Mouse (Mus musculus) skeletal muscle tissue, adult 2 months (tissue): ENCODE results near the gene Fv1.
"Not testable (repeated sequence)": the region's sequence is repeated elsewhere in the genome, so short reads cannot be mapped to it uniquely, and the experiment has no call there.

Experiments used
- DNase-seq: peaks from one replicate; pipeline ENCODE4 v3.0.0-alpha.2; 2012; ENCODE audit warnings: low read depth, low spot score

Fv1 gene

GRCm38 (mm10) chr4:147868450-147869031, at the start of gene Fv1, which contains the start of gene Miip:
Gene Fv1, plus strand, starts transcription at chr4:147868979.
Gene Miip, minus strand, starts transcription at chr4:147868816.
- DNase-seq = peak; percentile 97

DNA sequence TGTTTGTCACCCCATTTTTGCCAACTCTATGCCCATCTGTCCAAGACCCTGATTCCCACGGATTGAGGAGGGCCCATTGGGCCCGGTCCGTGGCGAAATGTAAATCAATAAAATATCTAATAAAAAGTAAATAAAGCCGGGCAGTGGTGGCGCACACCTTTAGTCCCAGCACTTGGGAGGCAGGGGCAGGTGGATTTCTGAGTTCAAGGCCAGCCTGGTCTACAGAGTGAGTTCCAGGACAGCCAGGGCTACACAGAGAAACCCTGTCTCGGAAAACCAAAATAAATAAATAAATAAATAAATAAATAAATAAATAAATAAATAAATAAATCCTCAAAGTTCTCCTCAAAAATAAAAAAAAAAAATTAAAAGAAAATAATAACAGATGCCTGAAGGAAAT, 49.1 kb upstream of the Fv1 start:
- not testable (repeated sequence) for DNase-seq

DNA sequence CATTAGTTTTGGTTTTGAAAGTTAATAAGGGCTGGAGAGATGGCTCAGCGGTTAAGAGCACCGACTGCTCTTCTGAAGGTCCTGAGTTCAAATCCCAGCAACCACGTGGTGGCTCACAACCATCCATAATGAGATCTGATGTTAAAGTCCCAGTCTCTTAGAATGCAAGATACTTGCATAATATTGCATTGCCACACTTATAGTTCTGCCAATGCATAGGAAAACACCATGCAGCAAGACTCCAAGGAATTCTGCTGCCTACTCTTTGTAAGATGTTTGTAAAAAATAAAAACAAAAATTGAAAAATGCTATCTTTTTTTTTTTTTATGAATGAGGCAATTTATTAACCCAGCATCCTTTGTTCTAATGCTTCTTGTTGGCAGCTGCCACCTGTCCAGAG, 47.4 kb upstream of the Fv1 start:
- not testable (repeated sequence) for DNase-seq

DNA sequence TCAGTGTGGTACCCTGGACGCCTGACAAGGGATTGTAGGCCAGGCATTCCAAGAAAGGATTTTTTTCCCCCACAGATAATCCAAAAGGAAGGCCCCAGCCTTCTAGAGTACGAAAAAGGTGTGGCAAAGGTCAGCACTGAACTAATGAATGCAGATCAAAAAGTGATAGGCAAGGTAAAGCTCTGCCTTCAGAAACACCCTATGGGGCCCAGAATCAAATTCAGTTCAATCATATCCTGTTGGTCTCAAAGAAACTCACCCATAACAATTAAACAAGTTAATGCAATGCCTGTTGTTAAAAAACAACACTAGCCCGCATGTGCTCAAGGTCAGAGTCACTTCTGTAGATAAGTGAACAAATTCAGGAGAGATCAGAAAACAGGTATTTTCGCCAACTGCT, 44.4 kb upstream of the Fv1 start:
- no peak for DNase-seq

DNA sequence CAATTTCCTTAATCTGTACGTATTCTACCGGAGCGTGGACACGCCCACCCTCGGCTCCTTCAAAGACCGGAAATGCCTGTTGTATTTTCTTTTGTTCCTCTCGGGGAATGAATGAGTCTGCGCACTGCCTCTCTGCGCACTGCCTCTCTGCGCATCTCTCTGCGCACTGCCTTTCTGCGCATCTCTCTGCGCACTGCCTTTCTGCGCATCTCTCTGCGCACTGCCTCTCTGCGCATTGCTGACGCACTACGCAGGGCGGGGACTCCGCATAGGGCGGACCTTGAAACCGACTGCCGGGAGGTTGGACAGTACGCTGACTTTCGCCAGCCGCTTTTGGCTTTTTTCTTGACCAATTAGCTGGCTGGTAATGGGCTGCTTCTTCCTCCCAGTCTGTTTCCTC, 29.5 kb upstream of the Fv1 start:
- not testable (repeated sequence) for DNase-seq

DNA sequence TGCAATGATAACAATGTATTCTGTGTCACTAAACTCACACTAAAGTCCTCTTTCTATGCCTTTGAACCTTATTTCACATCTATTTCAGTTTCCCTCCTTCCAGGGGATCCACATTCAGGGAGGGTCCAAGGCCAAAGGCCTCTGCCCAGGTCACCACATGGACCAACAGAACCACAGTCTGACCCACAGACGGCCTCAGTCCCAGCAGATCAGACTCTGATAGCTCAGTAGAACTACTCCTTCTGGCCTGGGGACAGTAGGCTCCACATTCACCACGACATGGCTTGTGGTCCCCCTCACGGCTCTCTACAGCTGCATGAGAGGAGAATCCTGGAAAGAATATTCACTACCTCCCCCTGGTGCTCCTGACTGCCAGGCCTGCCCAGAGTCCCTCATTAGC, 25.9 kb upstream of the Fv1 start:
- no peak for DNase-seq

DNA sequence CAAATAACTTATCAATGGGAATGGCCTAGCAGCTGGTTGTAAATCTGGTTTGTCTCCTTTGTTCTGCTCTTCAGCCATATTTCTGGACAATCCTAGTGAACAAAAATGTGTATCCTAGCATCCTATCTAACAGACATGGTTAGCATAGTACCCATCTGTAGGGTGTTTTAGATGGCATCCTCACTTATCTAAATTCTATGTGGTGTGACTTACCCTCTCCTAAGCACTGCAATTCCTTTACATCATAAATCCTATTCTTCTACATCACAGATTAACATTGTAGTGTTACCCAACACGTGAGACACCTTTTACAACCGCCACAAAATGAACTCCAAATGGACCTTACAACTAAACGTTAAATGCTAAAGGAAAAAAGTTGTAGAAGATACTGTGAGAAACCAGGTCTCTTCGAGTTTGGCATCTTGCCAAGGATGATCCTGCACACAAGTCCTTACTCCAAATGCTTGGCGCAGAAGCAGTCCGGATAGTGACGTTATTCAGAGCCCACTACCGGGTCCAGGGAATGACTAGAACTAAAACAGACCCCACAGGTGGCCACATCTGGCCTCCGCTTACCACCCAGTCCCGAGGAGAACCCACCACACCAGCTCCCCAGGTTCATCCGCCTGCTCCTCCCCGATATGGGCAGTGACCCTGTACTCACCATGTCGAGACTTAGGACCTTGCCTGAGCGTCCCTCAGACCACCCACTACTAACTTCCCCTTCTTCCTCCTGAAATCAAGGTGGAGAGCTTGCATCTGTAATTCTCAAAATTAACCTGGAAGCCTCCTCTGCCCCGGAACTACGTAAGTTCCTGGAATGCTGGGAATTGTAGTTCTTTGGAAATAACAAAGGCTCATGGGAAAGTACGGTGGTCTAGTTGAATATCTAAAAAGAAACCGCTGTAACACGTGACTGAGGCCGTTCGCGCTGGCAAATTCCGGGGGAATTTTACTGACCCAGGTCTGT, 20.9 kb upstream of the Fv1 start, which contains the start of gene Zfp933:
Gene Zfp933 (minus strand): TSS at position 753 of the 970 bp plus-strand sequence.
- peak; percentile 84 for DNase-seq

- DNase-seq = no peak
These were observed 20.2 kb upstream of the Fv1 start for GRCm38 (mm10) chr4:147848584-147848991.

DNA sequence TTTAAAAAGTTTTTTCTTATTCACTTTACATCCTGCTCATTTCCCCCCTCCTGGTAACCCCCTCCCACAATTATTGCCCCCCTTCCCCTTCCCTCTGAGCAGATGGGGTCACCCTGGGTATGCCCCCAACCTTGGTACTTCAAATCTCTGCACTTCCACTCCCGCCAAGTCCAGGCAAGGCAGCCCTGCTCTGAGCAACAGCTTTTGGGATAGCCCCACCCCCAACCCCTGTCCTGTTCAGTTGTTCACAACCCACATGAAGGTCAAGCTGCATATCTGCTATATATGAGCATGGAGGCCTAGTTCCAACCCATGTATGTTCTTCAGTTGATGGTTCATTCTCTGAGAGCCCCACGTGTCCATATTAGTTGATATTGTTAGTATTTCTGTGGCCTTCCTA, 18.0 kb upstream of the Fv1 start:
- DNase-seq = no peak

- DNase-seq = no peak
These were observed 6.7 kb upstream of the Fv1 start for GRCm38 (mm10) chr4:147862051-147862450.

DNA sequence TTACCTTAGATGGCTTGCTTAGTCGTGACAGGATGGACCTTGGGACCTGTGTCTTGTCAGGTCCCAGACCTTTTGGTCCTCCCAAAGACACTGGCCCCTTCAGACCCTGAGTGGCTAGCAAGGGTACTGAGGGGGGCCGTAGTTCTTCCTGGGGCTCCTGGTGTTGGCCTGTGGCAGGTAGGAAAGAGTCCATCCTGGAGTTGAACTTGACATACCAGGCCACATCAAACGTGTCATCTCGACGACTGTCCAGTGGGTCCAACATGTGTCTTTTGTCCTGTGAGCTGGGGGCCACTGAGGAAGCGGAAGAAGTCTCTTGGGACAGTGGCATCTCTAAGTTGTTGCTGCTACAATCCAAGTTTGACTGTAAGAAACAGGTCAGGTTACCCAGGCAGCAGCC, 3.1 kb upstream of the Fv1 start:
- DNase-seq = no peak

DNA sequence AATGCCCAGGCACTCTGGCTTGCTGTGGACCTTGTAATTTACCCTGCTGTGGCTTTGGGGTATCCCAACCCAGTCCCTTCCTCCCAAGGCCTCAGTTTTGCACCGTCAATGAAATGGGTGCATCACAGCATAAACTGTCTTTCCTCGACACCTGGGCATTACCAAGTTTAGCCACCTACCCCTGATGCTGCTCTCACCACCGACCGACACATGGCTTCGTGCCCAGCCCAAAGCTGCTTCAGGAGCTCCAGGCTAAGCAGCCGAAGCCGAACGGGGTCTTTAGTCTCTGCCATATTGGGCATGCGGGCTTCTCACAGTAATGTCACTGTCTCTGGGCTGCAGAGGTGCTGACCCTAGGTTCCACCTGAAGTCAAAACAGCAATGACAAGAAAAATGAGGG, 2.7 kb upstream of the Fv1 start:
- no peak for DNase-seq

DNA sequence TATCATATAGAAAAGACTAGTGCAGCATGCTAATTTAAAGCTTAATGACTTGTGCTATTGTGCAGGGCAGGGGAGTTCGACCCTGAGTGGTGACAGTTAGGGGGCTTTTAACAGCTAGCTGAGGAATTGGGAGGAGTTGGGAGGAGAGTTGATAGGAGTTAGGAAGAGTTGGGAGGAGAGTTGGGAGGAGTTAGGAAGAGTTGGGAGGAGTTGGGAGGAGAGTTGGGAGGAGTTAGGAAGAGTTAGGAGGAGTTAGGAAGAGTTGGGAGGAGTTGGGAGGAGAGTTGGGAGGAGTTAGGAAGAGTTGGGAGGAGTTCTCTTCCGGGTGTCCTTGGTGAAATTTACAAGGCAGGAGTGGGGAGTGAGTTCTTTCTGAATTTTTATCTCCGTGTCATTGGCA, 2.0 kb upstream of the Fv1 start:
- not testable (repeated sequence) for DNase-seq

DNA sequence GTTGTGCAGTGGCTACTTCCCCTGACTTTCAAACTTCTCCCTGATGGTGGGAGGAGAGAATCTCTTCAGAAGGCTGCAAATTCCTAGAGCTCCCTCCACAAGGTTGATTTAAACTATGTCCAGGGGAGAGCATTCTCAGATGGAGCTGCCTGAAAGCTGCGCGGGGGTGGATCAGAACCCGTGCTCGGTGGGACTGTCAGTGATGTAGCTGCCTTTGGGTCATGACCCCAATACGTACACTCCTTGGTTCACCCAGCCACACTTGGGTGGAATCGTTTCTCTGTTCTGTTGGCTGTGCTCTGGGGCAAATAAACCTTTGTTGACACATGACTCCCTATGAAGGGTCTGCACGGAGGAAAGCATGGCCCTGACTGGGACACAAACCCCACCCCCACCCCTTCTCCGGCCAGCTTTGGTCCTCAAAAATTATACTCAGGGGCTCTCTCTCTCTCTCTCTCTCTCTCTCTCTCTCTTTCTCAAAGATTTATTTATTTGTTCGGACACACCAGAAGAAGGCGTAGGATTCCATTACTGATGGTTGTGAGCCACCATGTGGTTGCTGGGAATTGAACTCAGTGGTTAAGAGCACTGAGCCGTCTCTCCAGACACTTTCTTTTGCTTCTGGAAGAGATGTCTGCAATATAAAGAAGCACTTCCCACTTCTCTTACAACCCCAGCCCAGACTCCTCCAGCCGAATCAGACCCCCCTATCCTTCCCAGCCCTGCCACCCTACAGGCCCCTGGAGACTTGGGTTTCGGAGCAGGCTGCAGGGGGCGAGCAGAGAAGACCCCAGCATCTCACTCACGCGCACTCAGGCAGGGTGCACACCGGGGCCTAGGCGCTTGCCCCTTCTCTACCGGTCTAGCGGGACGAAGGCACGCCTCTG, 973 bp upstream of the Fv1 start:
- no peak for DNase-seq

DNA sequence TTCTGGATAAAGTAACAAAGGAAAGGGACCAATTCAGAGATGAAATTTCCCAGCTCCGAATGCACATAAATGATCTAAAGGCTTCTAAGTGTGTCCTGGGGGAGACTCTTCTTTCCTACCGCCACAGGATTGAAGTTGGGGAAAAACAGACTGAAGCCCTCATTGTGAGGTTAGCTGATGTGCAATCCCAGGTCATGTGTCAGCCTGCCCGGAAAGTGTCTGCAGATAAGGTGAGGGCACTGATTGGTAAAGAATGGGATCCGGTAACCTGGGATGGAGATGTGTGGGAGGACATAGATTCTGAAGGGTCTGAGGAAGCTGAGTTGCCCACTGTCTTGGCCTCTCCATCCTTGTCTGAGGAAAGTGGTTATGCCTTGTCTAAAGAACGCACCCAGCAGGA, 459 bp downstream of the Fv1 start:
- no peak for DNase-seq

GRCm38 (mm10) chr4:147875852-147876575, 7.2 kb downstream of the Fv1 start:
- DNase-seq = no peak

DNA sequence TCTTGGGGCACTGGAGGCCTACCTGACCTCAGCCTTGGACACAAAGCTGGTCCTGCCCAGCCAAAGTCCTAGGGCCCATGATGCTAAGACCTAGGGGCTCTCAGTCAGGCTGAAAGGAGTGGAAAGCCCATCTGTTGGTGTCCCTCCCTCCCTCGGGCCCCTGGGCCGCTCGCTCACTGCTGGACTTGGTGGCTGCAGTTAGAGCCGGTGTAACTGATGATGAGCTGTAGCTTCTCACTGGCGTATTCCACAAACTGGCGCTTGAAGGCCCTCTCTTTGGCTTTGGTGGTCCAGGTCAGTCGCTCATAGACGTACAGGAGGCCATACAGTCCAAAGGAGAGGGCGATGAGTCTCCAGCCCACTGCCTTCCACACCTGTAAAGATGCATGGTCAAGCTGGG, 9.8 kb downstream of the Fv1 start:
- DNase-seq = no peak

GRCm38 (mm10) chr4:147879456-147879855, 10.7 kb downstream of the Fv1 start:
- no peak for DNase-seq

DNA sequence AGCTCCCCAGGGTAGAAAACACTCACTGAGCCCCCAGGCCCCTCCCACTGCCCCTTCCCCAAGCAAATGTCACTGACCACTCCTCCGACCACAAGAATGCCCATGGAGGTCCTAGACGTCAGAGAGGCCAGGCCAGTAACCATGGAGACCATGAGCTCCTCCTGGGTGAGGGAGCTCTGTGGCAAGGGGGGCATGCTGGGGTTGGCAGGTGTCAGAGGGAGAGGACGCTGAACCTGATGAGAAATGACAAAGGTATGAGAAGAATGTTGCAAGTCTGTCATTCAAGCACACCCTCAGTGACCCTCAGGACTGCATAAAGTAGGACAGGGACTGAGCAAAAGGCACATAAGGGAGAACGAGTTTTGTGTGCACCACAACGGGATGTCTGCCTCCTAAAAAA, 11.1 kb downstream of the Fv1 start:
- DNase-seq = no peak

GRCm38 (mm10) chr4:147881792-147882191, 13.0 kb downstream of the Fv1 start:
- DNase-seq = no peak

DNA sequence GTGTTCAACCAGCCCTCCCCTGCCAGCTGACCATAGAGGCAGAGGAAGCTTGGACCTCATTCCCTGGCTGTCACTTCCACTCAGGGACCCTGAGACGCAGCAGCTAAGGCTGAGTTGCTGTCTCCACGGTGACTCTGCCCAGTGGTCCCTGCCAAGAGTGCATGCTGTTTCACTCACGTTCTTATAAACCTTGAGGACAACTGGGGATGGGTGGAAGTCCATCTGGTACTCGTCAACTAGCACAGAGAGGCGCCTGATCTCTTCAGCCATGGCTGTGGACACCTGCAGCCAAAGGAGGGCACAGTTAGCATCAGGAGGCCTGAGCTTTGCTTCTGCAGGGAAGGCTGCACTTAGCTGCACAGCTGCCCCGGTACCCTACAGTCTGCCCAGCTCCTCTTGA, 14.3 kb downstream of the Fv1 start:
- DNase-seq = no peak
